Mouse (Mus musculus): ENCODE measurements around the gene Six6. TPM values are rescaled to one million over a fixed set of nuclear protein-coding genes. Genes with fewer than 3 reads are reported as not detected.

Gene Six6
- total and polyA plus RNA-seq, 3 experiments = not detected

GRCm38 (mm10) chr12:72942171-72942570 is 2.5 kb downstream of the Six6 start:
- no peak for TF ChIP-seq HCFC1 (IDR thresholded peaks at IDR 0.05; ENCODE audit: low read depth, low read length)
- no peak for TF ChIP-seq JUND (IDR thresholded peaks at IDR 0.05; ENCODE audit: low read depth, low read length)
- TF ChIP-seq CHD1 (IDR thresholded peaks at IDR 0.05; ENCODE audit: low read depth, low read length) = no peak
- no peak for TF ChIP-seq MAZ (IDR thresholded peaks at IDR 0.05; ENCODE audit: low read depth, low read length)
- no peak for TF ChIP-seq ETS1 (IDR thresholded peaks at IDR 0.05; ENCODE audit: low read depth, low read length)
- no peak for TF ChIP-seq TAL1 (IDR thresholded peaks at IDR 0.05; ENCODE audit: low read length)
- TF ChIP-seq SMC3 (IDR thresholded peaks at IDR 0.05; ENCODE audit: low read depth, low read length) = no peak
- TF ChIP-seq POLR2AphosphoS5 (IDR thresholded peaks at IDR 0.05; ENCODE audit: borderline replicate concordance, low read depth, low read length) = no peak
- TF ChIP-seq GABPA (IDR thresholded peaks at IDR 0.05; ENCODE audit: low read depth, low read length) = no peak
- no peak for TF ChIP-seq USF1 (IDR thresholded peaks at IDR 0.05; ENCODE audit: low read depth, low read length)
- no peak for TF ChIP-seq GATA1 (IDR thresholded peaks at IDR 0.05; ENCODE audit: low read depth, low read length)
- TF ChIP-seq TBP (IDR thresholded peaks at IDR 0.05; ENCODE audit: low read depth, low read length) = no peak
- no peak for TF ChIP-seq BHLHE40 (IDR thresholded peaks at IDR 0.05; ENCODE audit: borderline replicate concordance, low read depth, low read length)
- TF ChIP-seq MXI1 (IDR thresholded peaks at IDR 0.05; ENCODE audit: low read depth, low read length) = no peak
- no peak for TF ChIP-seq ZMIZ1 (IDR thresholded peaks at IDR 0.05; ENCODE audit: low read depth, low read length)
- TF ChIP-seq NELFE (IDR thresholded peaks at IDR 0.05; ENCODE audit: low read depth, low read length) = no peak
- no peaks in the 10 kb centered on the region for H3K4me1 ChIP-seq (ENCODE audit: control insufficient read depth in 1 of 2, insufficient read depth in 2 of 2, low read length in 2 of 2)
- H3K36me3 ChIP-seq (ENCODE audit: control insufficient read depth in 1 of 2, insufficient read depth in 2 of 2, low read length in 2 of 2) = no peaks in the 10 kb centered on the region
- H3K27ac ChIP-seq (ENCODE audit: control insufficient read depth, low read depth, low read length) = no peak overlapping the region
- H3K9ac ChIP-seq (ENCODE audit: control insufficient read depth, low read depth, low read length, poor library complexity, severe bottlenecking) = no peak overlapping the region
- H3K9me3 ChIP-seq (replicated peaks; ENCODE audit: insufficient read depth, low read length) = no peaks in the 10 kb centered on the region
- DNase-seq (ENCODE audit: low read depth, low spot score) = no peak
- no peak overlapping the region for H3K4me3 ChIP-seq (ENCODE audit: control insufficient read depth in 1 of 2, insufficient read depth in 1 of 2, low read depth in 2 of 2, low read length in 2 of 2)
- H3K79me2 ChIP-seq (ENCODE audit: control insufficient read depth, insufficient read depth, low read length, poor library complexity) = no peaks in the 10 kb centered on the region
- peaks cover 0 to 2% of the 10 kb centered on the region in 2 experiments; a peak in 2 of 4 replicates for H3K27me3 ChIP-seq (ENCODE audit: control insufficient read depth in 1 of 2, insufficient read depth in 2 of 2, low read length in 2 of 2)

- no peaks in the 10 kb centered on the region for H3K9me3 ChIP-seq (replicated peaks; ENCODE audit: insufficient read depth, low read length)
- no peaks in the 10 kb centered on the region for H3K79me2 ChIP-seq (ENCODE audit: control insufficient read depth, insufficient read depth, low read length, poor library complexity)
- no peak overlapping the region for H3K27ac ChIP-seq (ENCODE audit: control insufficient read depth, low read depth, low read length)
- no peak for DNase-seq (ENCODE audit: low read depth, low spot score)
- no peak overlapping the region for H3K4me3 ChIP-seq (ENCODE audit: control insufficient read depth in 1 of 2, insufficient read depth in 1 of 2, low read depth in 2 of 2, low read length in 2 of 2)
- TF ChIP-seq EP300 (IDR thresholded peaks at IDR 0.05; ENCODE audit: low read depth in 1 of 2, low read length in 2 of 2) = no peak
- no peak for TF ChIP-seq SMC3 (IDR thresholded peaks at IDR 0.05; ENCODE audit: low read depth, low read length)
- no peak for TF ChIP-seq MYC (IDR thresholded peaks at IDR 0.05; ENCODE audit: low read depth, low read length)
- no peak for TF ChIP-seq SIN3A (IDR thresholded peaks at IDR 0.05; ENCODE audit: low read length)
- TF ChIP-seq ETS1 (IDR thresholded peaks at IDR 0.05; ENCODE audit: low read depth, low read length) = no peak
- TF ChIP-seq POLR2A (IDR thresholded peaks at IDR 0.05; ENCODE audit: control insufficient read depth in 1 of 2, insufficient read depth in 1 of 2, low read depth in 1 of 2, low read length in 2 of 2, poor library complexity in 1 of 2) = no peak
- no peak for TF ChIP-seq TAL1 (IDR thresholded peaks at IDR 0.05; ENCODE audit: low read length)
- H3K9ac ChIP-seq (ENCODE audit: control insufficient read depth, low read depth, low read length, poor library complexity, severe bottlenecking) = no peak overlapping the region
- H3K36me3 ChIP-seq (ENCODE audit: control insufficient read depth in 1 of 2, insufficient read depth in 2 of 2, low read length in 2 of 2) = no peaks in the 10 kb centered on the region
- H3K27me3 ChIP-seq (ENCODE audit: control insufficient read depth in 1 of 2, insufficient read depth in 2 of 2, low read length in 2 of 2) = peaks cover 0 to 2% of the 10 kb centered on the region in 2 experiments; a peak in 2 of 4 replicates
- no peaks in the 10 kb centered on the region for H3K4me1 ChIP-seq (ENCODE audit: control insufficient read depth in 1 of 2, insufficient read depth in 2 of 2, low read length in 2 of 2)
These were observed 4.0 kb downstream of the Six6 start for GRCm38 (mm10) chr12:72943574-72944110.

All from MEL (cell line).